ENCODE assay signal across 9 mouse cellular contexts in the genomic region with DNA sequence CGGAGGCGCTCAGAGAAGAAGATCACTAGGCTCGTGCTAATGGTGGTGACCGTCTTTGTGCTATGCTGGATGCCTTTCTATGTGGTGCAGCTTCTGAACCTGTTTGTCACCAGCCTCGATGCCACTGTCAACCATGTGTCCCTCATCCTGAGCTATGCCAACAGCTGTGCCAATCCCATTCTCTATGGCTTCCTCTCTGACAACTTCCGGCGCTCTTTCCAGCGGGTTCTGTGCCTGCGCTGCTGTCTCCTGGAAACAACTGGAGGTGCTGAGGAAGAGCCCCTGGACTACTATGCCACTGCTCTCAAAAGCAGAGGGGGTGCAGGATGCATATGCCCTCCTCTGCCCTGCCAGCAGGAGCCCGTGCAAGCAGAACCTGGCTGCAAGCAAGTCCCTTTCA. TPM values are rescaled to one million over a fixed set of nuclear protein-coding genes. Genes with fewer than 3 reads are reported as not detected.
DNase-seq lines count a peak whose midpoint lies in the region; ATAC-seq and TF ChIP-seq lines count a peak whose summit lies in the region.
"Had no signal": no experiment of that assay in that cellular context is flagged by ENCODE, and none has a peak within 500 bp of the region (broad histone marks: within the 10 kb centered on the region; RNA-seq: fewer than 3 reads in every experiment).

No protein-coding gene starts in this region.

- no peak overlapping the region for H3K27ac ChIP-seq in lung, postnatal 0 days (ENCODE audit: low read length)
- H3K27ac ChIP-seq in intestine, postnatal 0 days (ENCODE audit: low read depth, low read length), result no peak overlapping the region
- peak overlapping the region; percentile 15; the same call in 1 of the 2 replicates for H3K27ac ChIP-seq in olfactory bulb, adult 2 months (ENCODE audit: insufficient read depth, low read depth, low read length)

- TF ChIP-seq CTCF in lung, postnatal 0 days (IDR thresholded peaks at IDR 0.05), result no peak
- no peak for TF ChIP-seq CTCF in intestine, postnatal 0 days (IDR thresholded peaks at IDR 0.05; ENCODE audit: low read depth)
- TF ChIP-seq CTCF in olfactory bulb, adult 2 months (IDR thresholded peaks at IDR 0.05; ENCODE audit: insufficient read depth, low read depth, low read length), result no peak

- WGBS in lung, postnatal 0 days, result 64% methylated on average over 10 of the region's 10 CpGs
- WGBS in intestine, postnatal 0 days, result 70% methylated on average over 10 of the region's 10 CpGs
- WGBS in olfactory bulb, adult 2 months, result 64% methylated on average over 10 of the region's 10 CpGs

- H3K36me3 ChIP-seq in lung, postnatal 0 days (ENCODE audit: insufficient read depth, low read length), result no peaks in the 10 kb centered on the region
- no peaks in the 10 kb centered on the region for H3K36me3 ChIP-seq in intestine, postnatal 0 days (ENCODE audit: control insufficient read depth, insufficient read depth)

- no peak for TF ChIP-seq EP300 in lung, postnatal 0 days (IDR thresholded peaks at IDR 0.05)

- peak; percentile 88 for DNase-seq in heart, adult 11 months
- no peak for DNase-seq in heart, adult 8-10 months (ENCODE audit: low spot score)
- no peak for DNase-seq in lung, postnatal 0 days (ENCODE audit: low spot score)
- DNase-seq in lung, postnatal 14 days, result no peak
- no peak for DNase-seq in adrenal gland, postnatal 25 days
- DNase-seq in gastrocnemius, adult 18-20 months (ENCODE audit: low spot score), result no peak

- H3K27me3 ChIP-seq in lung, postnatal 0 days (replicated peaks; ENCODE audit: insufficient read depth, low read length), result no peaks in the 10 kb centered on the region; the same call in 1 of the 2 replicates
- peaks cover 7% of the 10 kb centered on the region for H3K27me3 ChIP-seq in intestine, postnatal 0 days (replicated peaks; ENCODE audit: control insufficient read depth, insufficient read depth, low read length)

- H3K4me3 ChIP-seq in lung, postnatal 0 days (ENCODE audit: low read depth, low read length), result no peak overlapping the region
- H3K4me3 ChIP-seq in intestine, postnatal 0 days (ENCODE audit: low read depth, low read length), result no peak overlapping the region
- H3K4me3 ChIP-seq in olfactory bulb, adult 2 months (ENCODE audit: insufficient read depth, low read depth, low read length), result peak overlapping the region; percentile 53

- no peaks in the 10 kb centered on the region for H3K9me3 ChIP-seq in lung, postnatal 0 days (ENCODE audit: low read length)
- no peaks in the 10 kb centered on the region for H3K9me3 ChIP-seq in intestine, postnatal 0 days (ENCODE audit: control insufficient read depth)

- H3K9ac ChIP-seq in lung, postnatal 0 days (replicated peaks; ENCODE audit: low read depth), result no peak overlapping the region
- no peak overlapping the region for H3K9ac ChIP-seq in intestine, postnatal 0 days (ENCODE audit: low read depth, low read length)

- TF ChIP-seq POLR2A in olfactory bulb, adult 2 months (IDR thresholded peaks at IDR 0.05; ENCODE audit: insufficient read depth, low read depth, low read length), result no peak

- no peak for ATAC-seq in lung, postnatal 0 days
- ATAC-seq in intestine, postnatal 0 days, result no peak

- H3K4me2 ChIP-seq in lung, postnatal 0 days (replicated peaks; ENCODE audit: low read depth, low read length), result peak overlapping the region; percentile 88; the same call in 1 of the 2 replicates
- peak overlapping the region; percentile 90 for H3K4me2 ChIP-seq in intestine, postnatal 0 days (replicated peaks; ENCODE audit: low read depth)

- peaks cover 27% of the 10 kb centered on the region for H3K4me1 ChIP-seq in lung, postnatal 0 days (ENCODE audit: insufficient read depth, low read depth, low read length)
- H3K4me1 ChIP-seq in intestine, postnatal 0 days (replicated peaks; ENCODE audit: control insufficient read depth, insufficient read depth, low read length), result peaks cover 11% of the 10 kb centered on the region; the same call in 1 of the 2 replicates
- peaks cover 15% of the 10 kb centered on the region for H3K4me1 ChIP-seq in olfactory bulb, adult 2 months (ENCODE audit: control insufficient read depth, insufficient read depth, low read length)

RNA-seq across cellular contexts. Expression of gene Sstr4, which starts 1.1 kb away (rescaled TPM):
- total RNA-seq in heart, adult 8-10 months (2022), result 1 to 10 TPM in 3 of 4 experiments, under 1 TPM in 1; 0.98 to 1.8 (median 1.3) TPM
- polyA plus RNA-seq in lung, postnatal 0 days (2015; fragmentation: Nextera tagmentation; extraction: Ambion mirVana), result 0.56 and 0.77 TPM in 2 replicates
- polyA plus RNA-seq in intestine, postnatal 0 days (2015; fragmentation: Nextera tagmentation; extraction: Ambion mirVana), result 0.78 and 1.1 TPM in 2 replicates
- polyA plus RNA-seq in olfactory bulb, adult 2 months (2012; ENCODE audit: insufficient read depth, insufficient read length, low replicate concordance, missing spikeins), result not detected in 2 replicates
- not detected in 2 replicates for total RNA-seq in adrenal gland, postnatal 25 days (2021)
- not detected for total RNA-seq in gastrocnemius, adult 18-20 months (2021)
- polyA plus RNA-seq: C2C12 had no signal

RNA-seq across cellular contexts. Expression of gene Thbd, which starts 11.8 kb away (rescaled TPM):
- total RNA-seq in heart, adult 8-10 months (2022), result 10 to 100 TPM; 34.5 to 51.7 (median 43.7) TPM
- 227 and 232 TPM in 2 replicates for polyA plus RNA-seq in lung, postnatal 0 days (2015; fragmentation: Nextera tagmentation; extraction: Ambion mirVana)
- polyA plus RNA-seq in intestine, postnatal 0 days (2015; fragmentation: Nextera tagmentation; extraction: Ambion mirVana), result 18.1 and 18.3 TPM in 2 replicates
- not detected in 2 replicates for polyA plus RNA-seq in olfactory bulb, adult 2 months (2012; ENCODE audit: insufficient read depth, insufficient read length, low replicate concordance, missing spikeins)
- 16.3 and 17.7 TPM in 2 replicates for total RNA-seq in adrenal gland, postnatal 25 days (2021)
- total RNA-seq in gastrocnemius, adult 18-20 months (2021), result 10 to 100 TPM; 11.3 to 21.6 TPM

RNA-seq across cellular contexts. Expression of gene Cd93, which starts 47.2 kb away (rescaled TPM):
- 10 to 100 TPM; 30.6 to 48.2 (median 40.0) TPM for total RNA-seq in heart, adult 8-10 months (2022)
- polyA plus RNA-seq in lung, postnatal 0 days (2015; fragmentation: Nextera tagmentation; extraction: Ambion mirVana), result 55.9 and 59.7 TPM in 2 replicates
- polyA plus RNA-seq in intestine, postnatal 0 days (2015; fragmentation: Nextera tagmentation; extraction: Ambion mirVana), result 4.8 and 5.0 TPM in 2 replicates
- polyA plus RNA-seq in olfactory bulb, adult 2 months (2012; ENCODE audit: insufficient read depth, insufficient read length, low replicate concordance, missing spikeins), result not detected in 2 replicates
- 26.4 and 29.0 TPM in 2 replicates for total RNA-seq in adrenal gland, postnatal 25 days (2021)
- 10 to 100 TPM in 1 of 2 experiments, 1 to 10 TPM in 1; 7.9 to 14.8 TPM for total RNA-seq in gastrocnemius, adult 18-20 months (2021)
